Mouse (Mus musculus) ES-E14 (cell line): Measurements from ENCODE around the gene Slc38a8.

Experiments used
- HCFC1 ChIP-seq: IDR thresholded peaks from 2 replicates; pipeline ENCODE4 v1.6.1; 2012; ENCODE audit warnings: low read length, inconsistent platforms, borderline replicate concordance; ENCODE audit not compliant: insufficient read depth
- MAFK ChIP-seq: IDR thresholded peaks from 2 replicates; pipeline ENCODE4 v1.6.1; 2014; ENCODE audit warnings: mild to moderate bottlenecking, low read depth, low read length, inconsistent platforms; ENCODE audit not compliant: insufficient read depth
- ZC3H11A ChIP-seq: IDR thresholded peaks from 2 replicates; pipeline ENCODE4 v1.6.1; 2012; ENCODE audit warnings: low read depth, mild to moderate bottlenecking, inconsistent platforms, low read length, borderline replicate concordance
- ZNF384 ChIP-seq: IDR thresholded peaks from 2 replicates; pipeline ENCODE4 v1.6.1; 2012; ENCODE audit warnings: low read depth, low read length, inconsistent platforms

DNA sequence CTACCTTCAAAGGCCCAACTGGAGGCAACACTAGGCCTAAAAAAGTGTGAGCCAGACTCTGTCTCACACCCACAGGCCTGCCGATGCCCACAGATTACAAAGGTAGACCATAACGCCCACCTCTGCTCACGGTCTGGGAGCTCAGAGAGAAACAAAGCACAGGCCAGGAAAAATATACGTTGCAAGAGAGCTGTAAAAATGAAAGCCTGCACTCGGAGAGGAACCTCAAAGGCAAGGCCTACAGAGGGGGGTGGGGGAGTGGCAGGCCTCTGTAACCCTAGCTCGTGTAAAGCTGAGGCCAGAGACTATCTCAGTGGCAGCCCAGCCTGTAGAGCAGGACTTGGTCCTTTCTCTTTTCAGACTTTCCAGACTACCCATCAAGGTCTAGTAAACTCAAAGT lies 43.7 kb upstream of the Slc38a8 start:
- TF ChIP-seq ZC3H11A, result no peak
- TF ChIP-seq HCFC1, result no peak
- no peak for TF ChIP-seq ZNF384
- no peak for TF ChIP-seq MAFK
